In the genomic region with DNA sequence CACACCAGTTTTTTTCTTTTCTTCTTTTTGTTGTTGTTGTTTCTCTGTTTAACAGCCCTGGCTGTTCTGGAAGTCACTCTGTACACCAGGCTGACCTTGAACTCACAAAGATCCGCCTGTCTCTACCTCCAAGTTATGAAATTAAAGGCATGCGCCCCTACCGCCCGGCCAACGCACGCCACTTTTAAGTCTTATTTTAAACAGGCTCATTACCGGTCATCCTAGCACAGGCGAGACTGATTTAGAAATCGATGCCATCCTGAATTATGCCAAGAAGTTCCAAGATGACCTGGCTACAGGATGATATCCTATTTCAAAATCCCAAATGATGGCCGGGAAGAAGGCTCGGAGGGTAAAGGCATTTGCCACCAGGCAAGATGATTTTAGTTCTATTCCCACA, we compare ENCODE assay signal across 8 mouse cellular contexts. TPM values are rescaled to one million over a fixed set of nuclear protein-coding genes. Genes with fewer than 3 reads are reported as not detected.
A peak's percentile ranks its signal among the peaks of the same experiment; 100 is the strongest.
DNase-seq lines count a peak whose midpoint lies in the region; ATAC-seq and TF ChIP-seq lines count a peak whose summit lies in the region.

A gene (plus strand): TSS at position 33 of the 400 bp plus-strand sequence.

- no peak for DNase-seq in neural tube, embryonic 11.5 days (ENCODE audit: low spot score)
- no peak for DNase-seq in neural tube, embryonic 10.5 days (ENCODE audit: extremely low spot score, low spot score)
- DNase-seq in c-Kit-positive CD71-positive TER-119-positive erythroid progenitor cells, embryonic 14.5 days (ENCODE audit: low spot score), result peak; percentile 79
- DNase-seq in heart, adult 11 months, result peak; percentile 95
- peak; percentile 80 for DNase-seq in spleen, adult 12 weeks (ENCODE audit: low spot score)
- no peak for DNase-seq in embryo, embryonic 10.5 days (ENCODE audit: low spot score)

- H3K4me3 ChIP-seq in neural tube, embryonic 11.5 days (ENCODE audit: low read depth, low read length), result peak within 1 kb of the TSS; percentile 95
- peak within 1 kb of the TSS; percentile 93 for H3K4me3 ChIP-seq in intestine, postnatal 0 days (ENCODE audit: low read depth, low read length)
- H3K4me3 ChIP-seq in lung, embryonic 15.5 days, result peak within 1 kb of the TSS; percentile 70

- H3K9me3 ChIP-seq in neural tube, embryonic 11.5 days (ENCODE audit: control insufficient read depth, low read length), result no peaks in the 10 kb centered on the region
- no peaks in the 10 kb centered on the region for H3K9me3 ChIP-seq in intestine, postnatal 0 days (ENCODE audit: control insufficient read depth)
- H3K9me3 ChIP-seq in lung, embryonic 15.5 days, result no peaks in the 10 kb centered on the region

- H3K4me1 ChIP-seq in neural tube, embryonic 11.5 days (ENCODE audit: control insufficient read depth, insufficient read depth, low read length), result peaks cover 6% of the 10 kb centered on the region
- no peaks in the 10 kb centered on the region for H3K4me1 ChIP-seq in intestine, postnatal 0 days (replicated peaks; ENCODE audit: control insufficient read depth, insufficient read depth, low read length)
- H3K4me1 ChIP-seq in lung, embryonic 15.5 days, result peaks cover 33% of the 10 kb centered on the region

- peak; percentile 40 for TF ChIP-seq CTCF in intestine, postnatal 0 days (IDR thresholded peaks at IDR 0.05; ENCODE audit: low read depth)

- H3K27me3 ChIP-seq in neural tube, embryonic 11.5 days (ENCODE audit: control insufficient read depth, insufficient read depth, low read length), result no peaks in the 10 kb centered on the region
- H3K27me3 ChIP-seq in intestine, postnatal 0 days (replicated peaks; ENCODE audit: control insufficient read depth, insufficient read depth, low read length), result no peaks in the 10 kb centered on the region
- H3K27me3 ChIP-seq in lung, embryonic 15.5 days, result no peaks in the 10 kb centered on the region

- H3K36me3 ChIP-seq in neural tube, embryonic 11.5 days (ENCODE audit: control insufficient read depth, insufficient read depth, low read length), result peaks cover 3% of the 10 kb centered on the region; the same call in 1 of the 2 replicates
- peaks cover 26% of the 10 kb centered on the region for H3K36me3 ChIP-seq in intestine, postnatal 0 days (ENCODE audit: control insufficient read depth, insufficient read depth)
- H3K36me3 ChIP-seq in lung, embryonic 15.5 days, result peaks cover 27% of the 10 kb centered on the region

- H3K9ac ChIP-seq in neural tube, embryonic 11.5 days (ENCODE audit: low read length), result peak within 1 kb of the TSS; percentile 99
- peak within 1 kb of the TSS; percentile 83 for H3K9ac ChIP-seq in intestine, postnatal 0 days (ENCODE audit: low read depth, low read length)
- H3K9ac ChIP-seq in lung, embryonic 15.5 days, result peak within 1 kb of the TSS; percentile 90

- ATAC-seq in neural tube, embryonic 11.5 days (ENCODE audit: insufficient read depth, low FRiP score, low TSS enrichment), result no peak
- no peak for ATAC-seq in intestine, postnatal 0 days
- no peak for ATAC-seq in lung, embryonic 15.5 days (ENCODE audit: borderline replicate concordance, extremely low read depth, low FRiP score, low TSS enrichment)

- H3K4me2 ChIP-seq in neural tube, embryonic 11.5 days (ENCODE audit: low read depth), result peak within 1 kb of the TSS; percentile 63
- peak within 1 kb of the TSS; percentile 87 for H3K4me2 ChIP-seq in intestine, postnatal 0 days (replicated peaks; ENCODE audit: low read depth)
- H3K4me2 ChIP-seq in lung, embryonic 15.5 days, result peak within 1 kb of the TSS; percentile 63

- H3K27ac ChIP-seq in neural tube, embryonic 11.5 days (ENCODE audit: low read depth, low read length), result peak within 1 kb of the TSS; percentile 93
- peak within 1 kb of the TSS; percentile 71 for H3K27ac ChIP-seq in intestine, postnatal 0 days (ENCODE audit: low read depth, low read length)
- peak within 1 kb of the TSS; percentile 89 for H3K27ac ChIP-seq in lung, embryonic 15.5 days

- 85% methylated on average over 11 of the region's 11 CpGs for WGBS in neural tube, embryonic 11.5 days
- 60% methylated on average over 11 of the region's 11 CpGs for WGBS in intestine, postnatal 0 days
- 61% methylated on average over 11 of the region's 11 CpGs for WGBS in lung, embryonic 15.5 days

RNA-seq across cellular contexts. Expression of the gene that starts here (rescaled TPM):
- 38.6 and 38.7 TPM in 2 replicates for polyA plus RNA-seq in neural tube, embryonic 11.5 days (2014; fragmentation: Nextera tagmentation; extraction: Ambion mirVana)
- 36.3 and 37.6 TPM in 2 replicates for polyA plus RNA-seq in intestine, postnatal 0 days (2015; fragmentation: Nextera tagmentation; extraction: Ambion mirVana)
- polyA plus RNA-seq in lung, embryonic 15.5 days (2015; fragmentation: Nextera tagmentation; extraction: Ambion mirVana), result 43.4 and 47.0 TPM in 2 replicates

Comparison
In these comparisons a context has a peak if more than half of its experiments do, and no peak if none do; other contexts are left out.
1. DNase-seq: peak in c-Kit-positive CD71-positive TER-119-positive erythroid progenitor cells, embryonic 14.5 days (single experiment), heart, adult 11 months (single experiment) and spleen, adult 12 weeks (single experiment); none in neural tube, embryonic 11.5 days (single experiment), neural tube, embryonic 10.5 days (single experiment) and embryo, embryonic 10.5 days (single experiment).
2. Peak in every context shown above with its lines, with median percentiles within 50 percentile points of each other: H3K27ac ChIP-seq, H3K4me2 ChIP-seq, H3K4me3 ChIP-seq and H3K9ac ChIP-seq.